In genomic region chr6:120197964-120198363, GRCm38 (mm10) we compare ENCODE assay signal across 8 mouse cellular contexts.
DNase-seq lines count a peak whose midpoint lies in the region; ATAC-seq and TF ChIP-seq lines count a peak whose summit lies in the region.

No protein-coding gene starts in this region.

- WGBS in lung, embryonic 14.5 days = 29% methylated on average over 9 of the region's 9 CpGs

- no peaks in the 10 kb centered on the region for H3K27me3 ChIP-seq in lung, embryonic 14.5 days (ENCODE audit: insufficient read depth, low read length)

- ATAC-seq in granulocyte monocyte progenitor cell, adult 5-6 weeks (replicated peaks; ENCODE audit: poor library complexity, severe bottlenecking) = peak; percentile 55
- peak; percentile 15; the same call in 1 of the 2 replicates for ATAC-seq in lung, embryonic 14.5 days (ENCODE audit: insufficient read depth)

- TF ChIP-seq CTCF in lung, embryonic 14.5 days (IDR thresholded peaks at IDR 0.05; ENCODE audit: low read depth) = peak; percentile 99

- H3K4me2 ChIP-seq in lung, embryonic 14.5 days = no peak overlapping the region

- H3K4me1 ChIP-seq in lung, embryonic 14.5 days (ENCODE audit: insufficient read depth) = 0 out of 2 replicates have a peak, but pooled peaks cover 3% of the 10 kb centered on the region

- peak; percentile 80 to 89 for DNase-seq in CD8-positive naive resting alpha-beta T cell, adult 2 months (ENCODE audit: low read depth in 2 of 2, low spot score in 2 of 2)
- peak; percentile 82 for DNase-seq in adrenal gland, adult 18-20 months (ENCODE audit: low spot score in 2 of 2)
- peak; percentile 83 for DNase-seq in embryo, embryonic 10 days (ENCODE audit: low spot score)
- DNase-seq in kidney, postnatal 25 days = peak; percentile 69 to 88
- peak; percentile 87 for DNase-seq in lung, embryonic 14.5 days
- peak; percentile 75 to 80 for DNase-seq in right cerebral cortex, adult 2 months (ENCODE audit: low spot score in 2 of 2)
- peak; percentile 53 to 80 for DNase-seq in urinary bladder, postnatal 4 days (ENCODE audit: low spot score in 2 of 2)

- H3K27ac ChIP-seq in lung, embryonic 14.5 days (ENCODE audit: low read depth) = no peak overlapping the region

- no peak overlapping the region for H3K9ac ChIP-seq in lung, embryonic 14.5 days

- no peak overlapping the region for H3K4me3 ChIP-seq in lung, embryonic 14.5 days (ENCODE audit: low read depth, low read length)

- H3K36me3 ChIP-seq in lung, embryonic 14.5 days (ENCODE audit: insufficient read depth) = no peaks in the 10 kb centered on the region

- no peaks in the 10 kb centered on the region for H3K9me3 ChIP-seq in lung, embryonic 14.5 days (ENCODE audit: low read depth, low read length)
